Mouse (Mus musculus) embryonic facial prominence, embryonic 10.5 days (tissue): ENCODE measurements around the gene Stx1b. TPM values are rescaled to one million over a fixed set of nuclear protein-coding genes. Genes with fewer than 3 reads are reported as not detected.

Experiments used
- DNase-seq: peaks from one replicate; pipeline ENCODE4 v3.0.0-alpha.2; 2017; ENCODE audit warnings: low spot score
- H3K27ac ChIP-seq: fragments of 300-500 bp; sonication (generic); replicated peaks from 2 replicates; pipeline ENCODE4 v1.5.1; 2016; ENCODE audit warnings: mild to moderate bottlenecking
- H3K27me3 ChIP-seq: fragments of 300-500 bp; sonication (generic); replicated peaks from 2 replicates; pipeline ENCODE4 v1.6.1; 2016; ENCODE audit warnings: low read depth, mild to moderate bottlenecking; ENCODE audit not compliant: poor library complexity, severe bottlenecking
- H3K36me3 ChIP-seq: fragments of 300-500 bp; sonication (generic); replicated peaks from 2 replicates; pipeline ENCODE4 v1.6.1; 2016; ENCODE audit warnings: mild to moderate bottlenecking, moderate library complexity
- H3K4me1 ChIP-seq: fragments of 300-500 bp; sonication (generic); 2 replicates; pipeline ENCODE4 v1.6.1; 2016
- H3K4me3 ChIP-seq: fragments of 300-500 bp; sonication (generic); 2 replicates; pipeline ENCODE4 v1.5.1; 2016; ENCODE audit warnings: mild to moderate bottlenecking, moderate library complexity
- H3K9me3 ChIP-seq: fragments of 300-500 bp; sonication (generic); 2 replicates; pipeline ENCODE4 v1.6.1; 2016; ENCODE audit warnings: mild to moderate bottlenecking
- WGBS: fragments of 180-500 bp; shearing (Covaris S2); methylation state at CpG from one replicate; pipeline ENCODE4 v1.1.7; 2016; 5-methylcytosine and 5-hydroxymethylcytosine counted together
- polyA plus RNA-seq: library from polyadenylated mRNA; unstranded; fragments of >200 nt; fragmentation: Nextera tagmentation; extraction: Ambion mirVana; gene quantifications from 2 replicates; pipeline ENCODE4 v1.2.1, GENCODE M21; 2016

Gene Stx1b
- polyA plus RNA-seq, 1 experiment from 2014 or later = 4.7 TPM

- WGBS = 87% methylated on average over 19 of the region's 19 CpGs
- H3K27ac ChIP-seq = no peak overlapping the region
- H3K36me3 ChIP-seq = peaks cover 62% of the 10 kb centered on the region
- H3K27me3 ChIP-seq = no peaks in the 10 kb centered on the region
- H3K9me3 ChIP-seq = no peaks in the 10 kb centered on the region
- H3K4me3 ChIP-seq = no peak overlapping the region
- peaks cover 6% of the 10 kb centered on the region; the same call in 1 of the 2 replicates for H3K4me1 ChIP-seq
- DNase-seq = no peak
Observed at GRCm38 (mm10) chr7:127814241-127814921, 10.0 kb downstream of the Stx1b start.

GRCm38 (mm10) chr7:127813821-127814220 lies 10.5 kb downstream of the Stx1b start:
- 84% methylated on average over 4 of the region's 4 CpGs for WGBS
- Histone ChIP-seq H3K36me3 (peaks cover 66% of the 10 kb centered on the region), H3K27ac (no peak overlapping the region), H3K27me3 (no peaks in the 10 kb centered on the region), H3K4me1 (peaks cover 6% of the 10 kb centered on the region; the same call in 1 of the 2 replicates), H3K9me3 (no peaks in the 10 kb centered on the region), H3K4me3 (no peak overlapping the region)
- no peak for DNase-seq

GRCm38 (mm10) chr7:127812292-127812691 lies 12.1 kb downstream of the Stx1b start:
- H3K27ac ChIP-seq = no peak overlapping the region
- H3K4me3 ChIP-seq = no peak overlapping the region
- no peaks in the 10 kb centered on the region for H3K27me3 ChIP-seq
- H3K4me1 ChIP-seq = peaks cover 6% of the 10 kb centered on the region; the same call in 1 of the 2 replicates
- WGBS = 85% methylated on average over 3 of the region's 3 CpGs
- peaks cover 61% of the 10 kb centered on the region for H3K36me3 ChIP-seq
- no peak for DNase-seq
- no peaks in the 10 kb centered on the region for H3K9me3 ChIP-seq

- DNase-seq = no peak
- Histone ChIP-seq H3K36me3 (peaks cover 68% of the 10 kb centered on the region), H3K4me3 (no peak overlapping the region), H3K9me3 (no peaks in the 10 kb centered on the region), H3K27me3 (no peaks in the 10 kb centered on the region), H3K27ac (no peak overlapping the region), H3K4me1 (peaks cover 6% of the 10 kb centered on the region; the same call in 1 of the 2 replicates)
- 78% methylated on average over 4 of the region's 4 CpGs for WGBS
Observed at GRCm38 (mm10) chr7:127811240-127811639, 13.1 kb downstream of the Stx1b start.

- WGBS = 76% methylated on average over 10 of the region's 10 CpGs
- H3K4me3 ChIP-seq = no peak overlapping the region
- DNase-seq = no peak
- H3K27ac ChIP-seq = no peak overlapping the region
- H3K36me3 ChIP-seq = peaks cover 69% of the 10 kb centered on the region
- H3K27me3 ChIP-seq = no peaks in the 10 kb centered on the region
- no peaks in the 10 kb centered on the region for H3K9me3 ChIP-seq
- peaks cover under 1% of the 10 kb centered on the region; the same call in 1 of the 2 replicates for H3K4me1 ChIP-seq
Observed at GRCm38 (mm10) chr7:127810650-127811049, 13.7 kb downstream of the Stx1b start.

GRCm38 (mm10) chr7:127809846-127810245 lies 14.5 kb downstream of the Stx1b start:
- no peak for DNase-seq
- no peaks in the 10 kb centered on the region for H3K4me1 ChIP-seq
- no peaks in the 10 kb centered on the region for H3K27me3 ChIP-seq
- H3K27ac ChIP-seq = no peak overlapping the region
- 81% methylated on average over 1 of the region's 1 CpGs for WGBS
- H3K4me3 ChIP-seq = no peak overlapping the region
- H3K9me3 ChIP-seq = no peaks in the 10 kb centered on the region
- peaks cover 69% of the 10 kb centered on the region for H3K36me3 ChIP-seq

- DNase-seq = no peak
- Histone ChIP-seq H3K36me3 (peaks cover 66% of the 10 kb centered on the region), H3K27ac (no peak overlapping the region), H3K27me3 (no peaks in the 10 kb centered on the region), H3K4me3 (no peak overlapping the region), H3K4me1 (no peaks in the 10 kb centered on the region), H3K9me3 (no peaks in the 10 kb centered on the region)
- WGBS = 79% methylated on average over 5 of the region's 5 CpGs
Observed at GRCm38 (mm10) chr7:127808821-127809220, 15.5 kb downstream of the Stx1b start.

GRCm38 (mm10) chr7:127802313-127802712 lies 22.0 kb downstream of the Stx1b start:
- Histone ChIP-seq H3K9me3 (no peaks in the 10 kb centered on the region), H3K4me1 (peaks cover 9% of the 10 kb centered on the region), H3K4me3 (no peak overlapping the region), H3K27me3 (no peaks in the 10 kb centered on the region), H3K36me3 (peaks cover 81% of the 10 kb centered on the region), H3K27ac (no peak overlapping the region)
- no peak for DNase-seq
- 92% methylated on average over 17 of the region's 17 CpGs for WGBS

- peaks cover 9% of the 10 kb centered on the region for H3K4me1 ChIP-seq
- no peak overlapping the region for H3K27ac ChIP-seq
- peaks cover 87% of the 10 kb centered on the region for H3K36me3 ChIP-seq
- DNase-seq = no peak
- no peaks in the 10 kb centered on the region for H3K9me3 ChIP-seq
- 92% methylated on average over 8 of the region's 8 CpGs for WGBS
- no peaks in the 10 kb centered on the region for H3K27me3 ChIP-seq
- H3K4me3 ChIP-seq = no peak overlapping the region
Observed at GRCm38 (mm10) chr7:127801010-127801621, 23.2 kb downstream of the Stx1b start.

GRCm38 (mm10) chr7:127800435-127801009 lies 23.8 kb downstream of the Stx1b start, which contains the start of gene Hsd3b7:
Gene Hsd3b7, plus strand, starts transcription at chr7:127800604.
- Histone ChIP-seq H3K36me3 (peaks cover 90% of the 10 kb centered on the region), H3K27me3 (no peaks in the 10 kb centered on the region), H3K9me3 (no peaks in the 10 kb centered on the region), H3K27ac (no peak within 1 kb of the TSS), H3K4me1 (peaks cover 9% of the 10 kb centered on the region), H3K4me3 (peak within 1 kb of the TSS; percentile 26; the same call in 1 of the 2 replicates)
- WGBS = 28% methylated on average over 6 of the region's 6 CpGs
- DNase-seq = peak; percentile 93

GRCm38 (mm10) chr7:127799738-127800137 lies 24.6 kb downstream of the Stx1b start:
- no peak for DNase-seq
- H3K27me3 ChIP-seq = no peaks in the 10 kb centered on the region
- H3K9me3 ChIP-seq = no peaks in the 10 kb centered on the region
- WGBS = 89% methylated on average over 1 of the region's 1 CpGs
- H3K4me1 ChIP-seq = peaks cover 9% of the 10 kb centered on the region
- H3K27ac ChIP-seq = no peak overlapping the region
- H3K36me3 ChIP-seq = peaks cover 96% of the 10 kb centered on the region
- no peak overlapping the region for H3K4me3 ChIP-seq

- 91% methylated on average over 13 of the region's 13 CpGs for WGBS
- no peak for DNase-seq
- no peaks in the 10 kb centered on the region for H3K9me3 ChIP-seq
- H3K27me3 ChIP-seq = no peaks in the 10 kb centered on the region
- peaks cover 98% of the 10 kb centered on the region for H3K36me3 ChIP-seq
- peaks cover 9% of the 10 kb centered on the region for H3K4me1 ChIP-seq
- H3K27ac ChIP-seq = no peak overlapping the region
- 0 out of 2 replicates have a peak overlapping the region, but pooled peaks have one; percentile 4 for H3K4me3 ChIP-seq
Observed at GRCm38 (mm10) chr7:127799211-127799610, 25.1 kb downstream of the Stx1b start.
